Mouse (Mus musculus): ENCODE measurements at regions not wholly inside any gene's neighbourhood (a gene's known extent, or its start where the extent isn't known, plus 50 kb on each side); places are given as distances from the start of the nearest gene placed in this dataset.

DNA sequence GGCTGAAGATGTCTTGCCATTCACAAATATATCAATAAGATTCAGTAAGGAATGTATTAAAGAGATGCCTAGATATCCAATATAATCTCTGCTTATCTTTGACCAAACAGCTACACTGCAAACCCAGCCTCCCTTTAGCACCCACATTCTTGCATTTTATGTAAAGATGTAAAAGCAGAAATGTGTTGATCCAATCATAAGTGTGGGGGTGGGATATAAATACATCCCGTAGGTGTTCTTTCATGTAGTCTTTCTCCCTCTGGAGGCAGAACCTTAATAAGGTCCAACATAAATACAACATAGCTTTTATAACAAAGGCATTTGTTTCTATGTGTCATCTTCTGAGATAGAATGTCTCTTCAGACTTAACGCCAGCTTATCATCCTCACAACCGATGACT is 637.1 kb upstream of the Flrt2 start:
- DNase-seq (ENCODE audit: low spot score), result no peak

DNA sequence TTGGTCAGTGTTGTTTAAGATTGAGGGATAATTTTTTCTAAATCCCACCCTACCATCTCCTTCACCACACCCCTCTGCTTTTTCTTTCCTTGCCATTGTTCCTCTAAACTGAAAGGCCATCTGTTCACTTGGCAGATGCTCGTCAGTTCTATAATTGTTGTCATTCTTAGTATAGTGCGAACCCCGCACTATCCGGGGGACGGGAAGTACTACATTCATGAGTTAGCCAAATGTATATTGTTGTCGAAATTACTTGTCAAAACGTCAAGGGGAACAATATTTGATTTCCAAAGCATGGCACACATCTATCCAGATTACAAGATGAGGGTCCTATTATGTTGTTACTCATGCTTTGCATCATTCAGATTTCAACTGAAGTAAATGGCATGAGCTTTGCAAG is 635.1 kb upstream of the Flrt2 start:
- no peak for DNase-seq (ENCODE audit: low spot score)

DNA sequence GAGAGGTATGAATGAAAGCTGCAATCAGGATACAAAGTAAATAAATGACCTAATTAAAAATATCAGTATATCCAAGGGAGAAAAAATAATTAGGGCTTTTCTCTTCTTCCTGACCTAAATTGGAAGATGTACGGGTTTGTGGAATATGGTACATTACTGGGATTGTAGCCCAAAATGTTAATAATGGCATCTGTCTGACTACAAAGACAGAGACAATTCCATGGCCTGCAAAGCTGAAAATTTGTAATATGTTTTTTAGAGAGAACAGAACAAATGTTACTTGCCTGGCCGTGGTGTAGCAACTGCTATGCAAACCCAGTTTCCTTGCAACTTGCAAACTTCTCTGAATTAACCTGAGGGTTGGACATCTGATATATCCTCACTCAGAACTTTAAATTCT is 632.6 kb upstream of the Flrt2 start:
- DNase-seq (ENCODE audit: low spot score), result no peak

DNA sequence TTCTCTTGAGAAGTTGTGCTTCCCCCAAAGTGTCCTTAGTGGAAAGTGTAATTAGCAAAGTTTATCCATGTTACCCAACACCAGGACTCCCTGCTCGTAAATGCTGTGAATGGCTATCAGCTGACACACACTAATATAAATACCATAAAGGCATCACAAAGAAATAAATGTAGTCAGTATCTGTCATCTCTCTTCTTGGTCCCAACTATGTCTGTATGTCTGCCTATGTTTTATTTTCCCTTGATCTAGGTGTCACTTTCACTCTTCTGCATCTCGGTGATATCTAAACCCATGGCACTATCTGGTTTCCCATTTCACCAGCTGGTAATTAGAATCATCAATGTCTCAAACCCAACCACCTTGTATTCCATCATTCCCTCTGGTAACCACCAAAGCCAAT is 619.7 kb upstream of the Flrt2 start:
- no peak for DNase-seq (ENCODE audit: low spot score)

DNA sequence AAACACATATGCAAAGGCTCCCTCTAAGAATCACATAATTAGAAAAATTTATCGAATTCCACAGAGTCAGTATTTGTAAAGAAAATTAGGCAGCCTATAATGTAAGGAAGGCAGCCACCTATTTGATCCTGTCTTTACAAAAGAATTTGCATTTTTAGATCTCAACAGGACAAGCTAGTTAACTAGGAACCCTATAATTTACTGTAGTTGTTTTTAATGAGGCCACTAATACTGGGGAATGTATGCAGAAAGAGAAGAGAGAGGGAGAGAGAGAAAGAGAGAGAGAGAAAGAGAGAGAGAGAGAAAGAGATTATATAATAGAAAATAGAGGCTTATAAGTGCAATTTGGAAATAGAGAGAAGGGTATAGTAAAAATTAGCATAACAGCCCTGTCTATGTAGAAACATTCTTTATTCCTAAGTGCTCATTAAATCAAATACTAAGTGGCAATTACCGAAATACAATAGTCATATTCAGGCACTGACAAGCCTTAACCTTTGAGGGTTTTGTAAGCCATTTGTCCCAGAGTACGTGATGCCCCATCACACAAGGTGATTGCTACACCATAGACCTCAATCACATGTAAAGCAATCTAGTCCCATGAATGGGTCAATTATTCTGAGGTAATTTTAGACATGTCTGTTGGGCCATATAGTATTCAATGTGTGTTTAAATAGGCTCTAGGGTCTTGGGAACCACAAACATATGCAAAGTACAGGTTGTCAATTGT is 572.6 kb upstream of the Flrt2 start:
- no peak for DNase-seq (ENCODE audit: low spot score)

DNA sequence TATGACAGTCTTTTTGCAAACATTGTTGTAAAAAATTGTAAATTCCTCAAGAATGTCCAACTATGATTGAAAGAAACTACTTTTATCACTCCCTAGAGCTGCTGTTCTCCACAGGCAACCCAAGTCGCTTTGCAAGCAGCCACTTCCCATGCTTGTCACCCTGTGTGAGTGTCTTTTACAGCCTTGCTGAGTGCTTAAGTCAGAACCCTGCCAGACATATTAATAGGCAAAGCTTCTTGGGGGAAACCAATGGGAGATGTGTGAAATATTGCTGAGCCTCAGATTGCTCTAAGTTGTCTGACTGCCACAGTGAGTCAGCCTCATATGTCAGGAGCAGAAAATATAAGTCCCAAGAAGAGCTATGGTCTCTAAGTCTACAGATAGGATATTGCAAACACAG is 559.2 kb upstream of the Flrt2 start:
- no peak for DNase-seq (ENCODE audit: low spot score)

DNA sequence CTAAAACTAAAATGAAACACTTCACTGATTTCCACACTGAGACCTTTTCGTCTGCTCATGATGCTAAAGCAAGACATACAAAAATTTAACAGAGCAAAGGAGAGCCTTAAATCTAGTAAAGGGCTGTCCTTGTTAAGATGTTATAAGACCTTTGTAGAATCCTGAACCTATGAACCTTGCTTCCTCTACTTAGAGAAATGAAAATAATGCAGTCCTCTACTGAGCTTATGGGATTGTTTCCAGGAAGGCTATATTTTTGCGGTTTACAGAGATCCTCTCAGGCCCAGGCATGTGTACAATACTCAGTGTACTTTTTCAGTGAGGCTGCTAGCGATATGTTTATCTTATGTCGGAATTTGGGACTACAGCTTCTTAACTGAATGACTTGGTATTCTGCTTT is 558.5 kb upstream of the Flrt2 start:
- no peak for DNase-seq (ENCODE audit: low spot score)

DNA sequence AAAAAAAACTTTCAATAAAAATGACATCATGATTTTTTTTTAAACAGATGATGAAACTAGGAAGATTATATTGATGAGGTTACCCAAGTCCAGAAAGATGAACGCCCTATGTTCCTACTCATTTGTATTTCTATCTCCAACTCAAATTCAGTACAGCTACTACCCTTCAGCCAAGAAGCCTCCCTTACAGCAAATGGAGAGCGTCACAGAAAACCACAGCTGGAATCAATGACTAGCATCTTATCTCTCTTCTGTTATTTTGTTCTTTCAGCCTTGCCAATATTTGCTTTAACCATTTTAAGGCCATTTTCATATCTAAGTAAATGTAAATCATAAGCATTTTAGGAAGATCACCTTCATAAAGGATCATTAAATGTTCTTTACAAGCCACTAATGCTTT is 553.9 kb upstream of the Flrt2 start:
- no peak for DNase-seq (ENCODE audit: low spot score)

DNA sequence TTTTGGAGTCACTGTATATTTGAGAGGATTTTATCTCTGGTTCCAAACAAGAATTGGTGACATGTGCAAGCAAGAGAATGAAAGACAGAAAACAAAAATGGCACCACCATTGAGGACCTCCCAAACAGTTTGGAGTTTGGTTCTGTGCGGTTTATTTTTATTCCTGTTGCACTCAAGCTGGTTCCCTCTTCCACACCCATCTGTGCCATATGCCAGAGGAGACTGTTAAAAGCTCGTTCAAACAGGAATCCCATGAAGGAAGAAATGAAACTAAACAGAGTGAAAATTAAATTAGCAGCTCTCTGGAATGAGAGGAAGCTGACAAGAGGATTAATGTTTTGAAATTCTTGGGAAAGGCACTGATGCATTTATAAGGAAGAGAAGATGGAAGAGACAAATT is 521.0 kb upstream of the Flrt2 start:
- DNase-seq (ENCODE audit: low spot score), result no peak

DNA sequence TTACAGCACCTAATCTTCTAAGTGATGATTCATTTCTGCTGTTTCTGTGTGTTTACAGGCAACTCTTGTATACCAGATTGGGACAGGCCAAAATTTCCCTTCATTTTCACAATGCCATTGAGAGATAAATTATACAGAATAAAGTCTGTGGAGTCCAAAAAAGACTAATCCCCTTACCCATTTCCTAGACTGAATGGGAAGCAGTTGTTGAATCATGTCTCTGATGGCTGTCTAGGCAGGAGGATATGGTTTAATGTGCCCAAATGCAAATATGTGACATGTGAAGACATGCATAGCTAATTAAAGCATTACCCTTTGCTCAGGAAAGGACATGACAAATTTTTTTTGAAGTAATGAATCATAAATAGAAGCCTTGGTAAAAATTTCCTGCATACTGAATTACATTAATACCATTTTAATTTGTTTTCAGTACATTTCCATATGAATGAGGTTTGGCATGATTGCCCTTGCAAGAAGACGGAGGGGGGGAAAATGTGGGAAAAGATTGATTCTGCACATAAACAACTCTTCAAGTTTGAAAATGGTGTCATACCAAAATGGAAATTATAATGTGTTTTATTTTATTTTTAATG is 518.1 kb upstream of the Flrt2 start:
- no peak for DNase-seq (ENCODE audit: low spot score)

DNA sequence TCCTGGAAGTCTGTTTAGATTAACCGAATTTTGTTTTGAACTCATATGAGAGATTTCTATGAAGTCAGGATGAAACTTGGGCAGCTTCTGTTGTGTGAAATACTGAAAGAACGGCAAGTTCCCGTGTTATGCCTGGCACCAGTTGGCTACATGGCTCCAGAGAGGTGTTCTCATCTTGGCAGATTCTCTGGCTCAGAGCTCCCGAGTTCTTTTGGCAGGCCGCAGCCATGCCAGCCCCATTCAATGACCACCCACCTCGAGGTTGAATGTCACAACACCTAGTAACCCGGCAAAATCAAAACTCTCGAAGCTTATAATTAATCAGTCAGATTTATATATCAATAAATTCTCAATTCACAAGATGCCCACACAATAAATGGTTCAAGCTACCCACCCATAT is 489.5 kb upstream of the Flrt2 start:
- no peak for DNase-seq (ENCODE audit: low spot score)

DNA sequence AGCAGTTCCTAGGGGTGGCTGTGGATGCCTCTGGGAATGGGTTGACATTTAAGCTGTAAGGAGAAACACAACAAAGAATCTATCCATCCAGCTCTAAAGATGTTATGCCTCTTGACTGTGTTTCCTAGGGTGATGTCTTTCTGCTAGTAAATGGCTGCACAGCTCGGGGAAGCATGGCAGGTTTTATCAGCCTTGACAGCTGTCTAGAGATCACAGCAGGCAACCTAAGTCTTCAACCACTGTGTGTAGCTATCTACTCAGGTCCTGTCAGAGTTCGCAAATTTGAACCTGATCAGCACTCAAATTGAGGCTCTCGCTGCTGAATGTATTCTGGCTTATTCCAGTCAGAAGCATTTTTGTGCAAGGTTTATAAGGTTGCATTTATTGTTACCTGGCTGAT is 486.9 kb upstream of the Flrt2 start:
- DNase-seq (ENCODE audit: low spot score), result no peak

DNA sequence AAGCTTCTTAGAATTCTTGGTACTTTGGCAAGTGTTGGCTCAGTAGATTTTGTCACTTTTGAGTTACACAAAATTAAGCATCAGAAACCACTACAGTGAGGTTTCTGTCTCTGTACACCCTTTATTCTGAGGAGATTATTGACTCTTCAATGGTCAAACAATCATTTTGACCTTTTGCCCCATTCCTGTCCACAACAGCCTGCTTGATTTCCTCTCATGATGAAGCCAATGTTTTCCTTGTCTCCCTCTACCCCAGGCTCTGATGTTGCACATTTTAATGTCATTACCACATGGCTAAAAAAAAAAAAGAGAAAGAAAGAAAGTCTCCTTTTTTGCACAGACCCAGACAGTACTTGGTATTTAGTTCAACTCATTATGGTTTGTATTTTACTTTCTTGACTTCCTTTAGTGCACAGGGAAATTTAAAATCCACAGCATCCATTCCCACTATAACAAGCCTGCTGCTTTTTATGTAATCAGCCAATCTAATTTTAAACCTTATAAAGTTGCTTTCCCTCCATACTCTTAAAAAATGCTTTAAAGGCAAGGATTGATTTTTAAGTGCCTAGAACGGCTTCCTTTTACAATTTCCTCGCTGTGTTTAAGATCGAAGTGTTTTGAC is 452.8 kb upstream of the Flrt2 start:
- no peak for DNase-seq (ENCODE audit: low spot score)

DNA sequence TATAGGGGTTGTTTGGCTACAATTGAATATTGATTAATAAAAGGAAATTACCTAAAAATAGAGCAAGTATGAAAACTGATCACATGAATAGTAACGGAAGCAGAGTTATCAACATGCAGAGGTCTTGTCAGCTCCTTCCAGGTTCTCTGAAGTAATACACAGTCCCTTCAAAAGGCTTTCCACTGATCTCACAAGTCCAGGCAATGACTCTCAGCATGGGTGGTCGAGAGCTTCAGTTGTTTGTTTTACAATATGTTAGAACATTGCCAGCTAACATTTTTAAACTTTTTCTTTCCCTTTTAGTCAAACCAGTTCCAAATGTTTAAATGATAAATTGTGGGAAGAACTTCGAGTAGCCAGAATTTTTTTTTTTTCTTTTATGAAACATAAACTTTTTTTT is 424.8 kb upstream of the Flrt2 start:
- DNase-seq (ENCODE audit: low spot score), result no peak

DNA sequence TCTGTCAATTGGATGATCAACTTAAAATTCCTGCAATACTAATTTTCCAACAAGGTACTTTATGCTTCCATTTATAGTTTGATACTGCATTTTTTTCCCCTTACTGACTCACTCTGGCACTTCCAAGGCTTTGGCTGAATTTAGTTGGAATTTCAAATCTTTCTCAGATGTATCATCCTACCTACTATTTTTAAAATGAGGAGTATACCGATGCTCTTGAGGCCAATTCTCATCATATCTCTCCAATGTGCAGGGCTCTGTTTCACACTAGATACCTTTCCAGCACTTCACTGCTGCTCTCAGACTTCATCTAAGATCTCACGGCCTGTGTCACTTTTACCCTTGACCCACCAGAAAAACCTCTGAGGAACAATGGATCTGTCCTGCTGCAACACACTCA is 386.6 kb upstream of the Flrt2 start:
- DNase-seq (ENCODE audit: low spot score), result no peak

DNA sequence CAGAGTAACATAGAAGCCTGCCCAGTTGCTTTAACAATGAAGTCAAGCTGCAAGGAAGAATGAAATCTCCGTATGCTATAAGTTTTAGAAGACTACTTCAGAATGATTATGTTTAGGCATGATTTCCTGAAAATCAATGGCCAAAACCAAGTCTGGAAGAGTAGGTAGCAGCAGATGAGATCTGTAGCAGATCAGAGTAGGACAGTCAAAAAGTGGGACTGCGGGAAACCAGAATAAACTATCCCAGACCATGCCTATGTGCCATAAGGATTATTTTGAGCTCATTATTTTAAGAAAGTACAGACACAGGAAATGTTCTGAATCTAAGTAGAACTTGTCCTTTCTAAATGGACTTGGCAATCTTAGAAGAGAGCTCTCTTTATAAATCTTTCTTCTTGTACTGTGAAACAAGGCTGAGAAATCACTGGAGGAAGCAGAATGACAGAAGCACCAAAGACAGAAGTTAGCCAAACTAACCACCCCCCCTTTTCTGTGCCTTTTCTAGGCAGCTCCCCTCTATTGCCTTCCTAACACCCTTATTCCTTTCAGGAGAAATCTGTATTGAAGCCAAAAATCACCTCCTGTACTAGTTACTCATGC is 376.8 kb upstream of the Flrt2 start:
- no peak for DNase-seq (ENCODE audit: low spot score)

DNA sequence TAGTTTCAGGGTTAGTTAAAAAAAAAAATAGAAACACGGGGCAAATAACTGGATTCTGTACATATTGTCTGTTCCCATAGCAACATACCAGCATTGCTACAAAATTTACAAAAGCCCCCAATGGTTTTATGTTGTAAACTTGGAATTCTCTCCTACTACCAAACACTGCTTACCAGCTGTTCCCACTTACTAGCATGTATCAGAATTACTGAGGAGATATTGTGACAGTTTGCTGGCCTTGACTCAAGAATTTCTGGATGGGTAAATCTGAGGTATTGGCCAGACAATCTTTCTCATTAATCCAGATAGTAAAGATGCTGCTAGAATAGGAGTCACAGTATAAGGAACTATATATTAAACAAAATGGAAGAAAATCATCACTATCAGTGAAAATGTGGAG is 375.2 kb upstream of the Flrt2 start:
- no peak for DNase-seq (ENCODE audit: low spot score)

DNA sequence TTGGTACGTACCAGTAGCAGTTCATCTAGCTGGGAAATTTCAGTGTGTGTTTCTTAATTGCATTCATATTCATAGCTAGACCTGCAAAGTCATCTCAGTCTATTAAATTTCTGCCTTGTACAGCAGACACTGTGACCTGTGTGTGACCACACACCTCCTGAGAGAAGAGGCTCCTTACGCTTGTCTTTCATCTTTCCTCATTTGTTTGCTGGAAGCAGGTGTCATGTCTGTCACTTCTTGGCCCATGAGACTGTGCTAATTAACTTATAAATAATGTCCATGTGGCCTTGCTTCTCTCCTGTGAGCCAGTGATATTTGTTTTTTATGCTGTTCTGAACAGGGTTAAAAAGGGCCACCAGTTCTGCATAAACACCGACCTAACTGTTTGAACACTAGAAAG is 370.3 kb upstream of the Flrt2 start:
- DNase-seq (ENCODE audit: low spot score), result no peak

DNA sequence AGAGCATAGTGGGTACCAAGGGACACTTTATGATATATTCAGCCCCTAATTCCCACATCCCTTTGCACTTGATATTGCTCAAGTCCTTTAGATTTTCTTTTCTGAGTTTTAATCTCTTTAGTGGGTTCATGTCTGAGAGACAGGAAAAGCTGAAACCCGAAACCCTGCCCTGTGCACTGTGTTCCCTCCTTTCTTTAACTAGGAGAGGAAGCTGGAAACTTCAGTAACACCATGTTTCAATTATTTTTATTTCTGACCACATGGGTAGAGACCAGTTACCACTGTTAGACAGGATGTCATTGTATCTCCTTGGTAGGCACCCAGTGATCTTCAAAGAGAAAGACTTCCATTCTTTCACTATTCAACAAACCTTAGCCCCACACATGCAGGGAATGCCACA is 362.4 kb upstream of the Flrt2 start:
- no peak for DNase-seq (ENCODE audit: low spot score)

DNA sequence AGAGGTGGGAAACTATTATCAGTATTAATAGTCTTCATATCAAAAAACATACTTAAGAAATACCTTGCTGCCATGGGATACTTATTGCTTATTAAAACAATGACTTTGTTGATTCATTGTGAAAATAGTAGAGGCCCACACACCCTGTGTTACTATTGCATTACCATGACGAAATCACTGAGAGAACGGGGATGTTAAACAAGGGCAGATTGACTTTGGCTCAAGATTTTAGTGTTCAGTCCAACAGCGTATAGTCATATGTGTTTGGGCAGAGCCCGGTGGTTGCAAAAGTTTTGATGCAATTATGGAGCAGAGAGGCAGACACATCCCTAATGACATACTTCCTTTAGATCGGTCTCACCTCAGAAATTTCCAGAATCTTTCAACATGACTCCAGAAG is 344.2 kb upstream of the Flrt2 start:
- DNase-seq (ENCODE audit: low spot score), result no peak

DNA sequence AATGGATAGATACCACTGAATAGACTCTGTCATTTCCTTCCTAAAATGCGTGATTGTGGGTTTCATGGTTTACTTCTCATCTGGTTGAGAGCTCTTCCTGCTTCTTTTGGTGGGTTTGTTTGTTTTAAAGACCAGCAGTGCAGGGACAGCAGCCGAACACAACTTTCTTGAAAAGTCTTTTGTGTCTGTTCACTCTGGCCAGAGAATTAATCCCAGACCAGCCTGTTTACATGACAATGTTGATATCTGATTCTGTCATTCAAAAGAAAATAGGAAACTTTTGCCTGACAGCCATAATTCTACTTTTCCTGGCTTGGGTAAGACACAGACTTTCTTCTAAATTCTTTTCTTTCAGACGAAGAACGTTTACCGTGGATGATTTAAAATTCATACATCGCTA is 336.9 kb upstream of the Flrt2 start:
- no peak for DNase-seq (ENCODE audit: low spot score)

DNA sequence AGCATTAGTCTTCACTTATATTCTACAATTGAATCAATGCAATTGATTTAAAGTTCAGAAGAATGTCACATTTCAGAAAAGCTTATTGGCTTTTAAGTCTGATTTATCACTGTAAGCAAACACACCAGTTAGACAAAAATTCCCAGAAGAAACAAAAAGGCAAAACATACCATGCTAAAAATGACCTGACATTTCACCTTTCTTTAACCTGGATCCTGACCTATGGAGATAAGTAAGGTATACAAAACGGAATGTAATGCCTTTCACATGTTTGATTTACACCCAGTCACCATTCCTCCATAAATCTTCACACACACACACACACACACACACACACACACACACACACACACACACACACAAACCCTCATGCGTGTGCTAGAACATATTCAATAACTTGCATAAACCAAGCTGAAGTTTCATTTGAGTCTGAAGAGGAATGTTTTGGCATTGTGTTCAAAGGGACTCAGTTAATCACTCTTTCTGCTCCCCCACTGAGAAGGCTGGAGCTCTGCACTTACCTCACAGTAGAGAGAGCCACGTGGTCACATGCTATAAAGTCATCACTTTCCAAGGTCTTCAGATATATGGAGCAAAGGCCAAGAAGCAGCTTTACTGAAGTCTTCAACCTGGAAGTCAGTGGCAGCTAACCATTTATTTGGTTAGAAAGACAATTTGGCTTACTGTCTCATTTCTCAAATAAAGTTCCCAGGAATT is 307.6 kb upstream of the Flrt2 start:
- DNase-seq (ENCODE audit: low spot score), result no peak

DNA sequence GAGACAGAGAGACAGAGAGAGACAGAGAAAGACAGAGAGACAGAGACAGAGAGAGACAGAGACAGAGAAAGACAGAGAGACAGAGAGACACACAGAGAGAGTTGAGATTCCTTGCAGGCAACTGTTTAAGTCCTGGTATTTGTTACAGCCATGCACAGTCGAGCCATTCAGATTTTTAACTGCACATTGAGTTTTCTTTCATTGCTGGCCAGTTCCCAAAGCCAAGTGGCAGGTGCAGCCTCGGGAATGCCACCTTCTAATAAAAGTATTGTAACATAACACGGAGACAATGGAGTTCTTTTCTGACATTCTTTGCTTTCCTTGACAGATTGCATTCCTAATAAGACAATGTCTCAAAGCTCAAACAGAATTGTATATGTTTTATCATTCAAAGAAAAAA is 306.3 kb upstream of the Flrt2 start:
- no peak for DNase-seq (ENCODE audit: low spot score)
